Mouse (Mus musculus) retina, postnatal 1 day (tissue): ENCODE data around the gene Stap2.

Experiments
- DNase-seq: peaks from one replicate; pipeline ENCODE4 v3.0.0-alpha.2; 2012

The Stap2 gene

DNA sequence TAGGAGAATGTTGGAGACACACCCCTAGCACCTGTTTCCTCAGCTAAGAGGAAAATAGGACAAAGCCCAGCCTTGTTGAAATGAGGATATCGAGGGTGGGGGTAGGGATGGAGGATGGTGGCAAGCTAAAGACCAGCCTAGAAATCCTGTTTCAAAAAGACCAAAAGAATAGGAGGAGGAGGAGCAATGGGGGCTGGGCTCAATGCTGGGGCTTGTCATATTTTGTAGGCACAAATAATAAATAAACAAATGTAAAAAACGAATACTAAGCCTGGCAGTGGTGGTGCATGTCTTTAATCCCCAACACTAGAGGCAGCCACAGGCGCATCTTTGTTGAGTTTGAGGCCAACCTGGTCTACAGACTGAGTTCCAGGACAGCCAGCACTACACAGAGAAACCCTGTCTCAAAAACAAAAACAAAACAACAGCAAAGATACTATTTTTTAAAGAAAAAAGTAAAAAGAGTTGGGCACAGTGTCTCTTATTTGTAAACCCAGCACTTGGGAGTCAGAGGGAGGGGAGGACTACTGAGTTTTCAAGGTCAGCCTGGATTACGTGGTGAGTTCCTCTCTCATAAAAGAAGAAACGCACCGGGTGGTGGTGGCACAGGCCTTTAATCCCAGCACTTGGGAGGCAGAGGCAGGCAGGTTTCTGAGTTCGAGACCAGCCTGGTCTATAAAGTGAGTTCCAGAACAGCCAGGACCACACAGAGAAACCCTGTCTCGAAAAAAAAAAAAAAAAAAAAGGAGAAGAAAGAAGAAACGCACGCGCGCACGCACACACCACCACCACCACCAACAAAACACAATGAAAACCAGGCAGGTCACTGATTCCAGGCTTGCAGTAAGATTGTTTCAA is 47.4 kb downstream of the Stap2 start:
- DNase-seq, result no peak

DNA sequence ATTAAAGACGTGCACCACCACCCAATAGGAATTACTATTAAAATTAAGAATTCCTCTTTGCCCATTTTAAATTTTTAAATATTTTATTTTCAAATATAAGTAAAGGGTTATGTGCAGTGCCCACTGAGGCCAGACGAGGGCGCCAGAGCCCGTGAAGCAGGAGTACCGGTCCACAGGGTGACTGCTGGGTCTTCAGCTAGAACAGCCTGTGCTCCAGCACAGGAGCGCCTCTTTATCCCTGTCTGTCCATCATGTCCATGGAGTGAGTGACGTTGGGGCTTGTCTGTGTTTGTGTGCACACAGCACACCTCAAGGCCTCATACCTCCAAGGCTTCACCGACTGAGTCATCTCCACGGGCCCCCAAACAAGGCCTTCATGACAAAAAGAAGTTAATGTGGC is 48.2 kb downstream of the Stap2 start:
- DNase-seq, result peak; percentile 82

DNA sequence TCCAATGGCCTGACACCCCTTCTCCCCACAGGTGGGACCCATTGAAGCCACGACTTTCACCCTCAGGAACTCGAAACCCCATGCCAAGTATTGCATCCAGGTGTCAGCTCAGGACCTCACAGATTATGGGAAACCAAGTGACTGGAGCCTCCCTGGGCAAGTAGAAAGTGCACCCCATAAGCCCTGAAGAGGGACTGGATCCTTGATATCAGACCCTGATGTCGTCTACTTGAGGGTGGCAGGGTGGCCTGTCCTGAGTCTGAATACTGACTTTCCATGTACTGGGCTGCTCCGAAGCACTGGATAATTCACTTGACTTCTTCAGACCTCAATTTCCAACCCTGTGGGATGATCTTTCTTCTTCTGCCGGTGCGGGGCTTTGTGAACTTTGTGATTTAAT is 48.8 kb downstream of the Stap2 start:
- no peak for DNase-seq

DNA sequence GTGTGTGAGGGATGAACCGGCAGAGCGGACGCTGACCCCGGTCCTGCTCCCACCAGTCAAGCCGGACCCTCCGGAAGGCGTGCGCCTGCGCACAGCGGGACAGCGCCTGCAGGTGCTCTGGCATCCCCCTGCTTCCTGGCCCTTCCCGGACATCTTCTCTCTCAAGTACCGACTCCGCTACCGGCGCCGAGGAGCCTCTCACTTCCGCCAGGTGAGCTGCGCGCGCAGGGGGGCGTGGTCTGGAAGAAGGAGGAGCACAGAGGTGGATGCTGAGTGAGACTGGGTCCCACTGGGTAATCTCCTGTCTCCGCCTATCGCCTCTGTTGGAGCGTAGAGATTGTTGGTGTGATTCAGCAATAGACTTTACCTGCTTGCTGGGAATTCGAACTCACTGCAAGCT is 49.3 kb downstream of the Stap2 start:
- peak; percentile 80 for DNase-seq

DNA sequence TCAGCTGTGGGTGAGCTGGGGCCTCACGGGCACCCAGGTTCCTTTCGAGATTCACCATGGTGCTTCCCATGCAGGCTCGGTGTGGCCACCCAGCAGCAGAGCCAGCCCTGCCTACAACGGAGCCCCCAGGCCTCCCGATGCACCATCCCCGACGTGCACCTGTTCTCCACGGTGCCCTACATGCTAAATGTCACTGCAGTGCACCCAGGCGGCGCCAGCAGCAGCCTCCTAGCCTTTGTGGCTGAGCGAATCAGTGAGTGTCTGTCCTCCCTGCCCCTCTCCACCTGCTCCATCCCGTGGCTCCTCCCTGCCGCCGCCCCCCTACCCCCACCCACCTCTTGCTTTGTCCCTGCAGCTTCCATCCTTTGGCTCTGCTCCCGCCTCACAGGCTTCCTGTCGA is 51.2 kb downstream of the Stap2 start:
- no peak for DNase-seq

DNA sequence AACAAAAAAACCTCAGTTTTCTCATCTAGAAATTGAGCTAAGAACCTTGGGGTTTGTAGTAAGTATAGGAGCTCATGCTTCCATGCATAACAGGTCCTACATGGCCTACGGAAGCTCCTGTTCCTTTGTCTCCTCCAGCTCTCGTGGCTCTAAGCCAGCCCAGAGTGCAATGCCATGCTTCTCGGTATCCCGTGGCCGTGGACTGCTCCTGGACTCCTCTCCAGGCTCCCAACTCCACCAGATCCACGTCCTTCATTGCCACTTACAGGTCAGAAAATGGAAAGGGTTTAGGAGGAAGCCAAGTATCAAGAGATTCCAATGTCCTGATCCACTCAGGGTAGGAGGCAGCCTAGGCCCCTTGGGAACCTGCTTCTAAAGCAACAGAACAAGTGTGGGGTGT is 51.6 kb downstream of the Stap2 start:
- no peak for DNase-seq

DNA sequence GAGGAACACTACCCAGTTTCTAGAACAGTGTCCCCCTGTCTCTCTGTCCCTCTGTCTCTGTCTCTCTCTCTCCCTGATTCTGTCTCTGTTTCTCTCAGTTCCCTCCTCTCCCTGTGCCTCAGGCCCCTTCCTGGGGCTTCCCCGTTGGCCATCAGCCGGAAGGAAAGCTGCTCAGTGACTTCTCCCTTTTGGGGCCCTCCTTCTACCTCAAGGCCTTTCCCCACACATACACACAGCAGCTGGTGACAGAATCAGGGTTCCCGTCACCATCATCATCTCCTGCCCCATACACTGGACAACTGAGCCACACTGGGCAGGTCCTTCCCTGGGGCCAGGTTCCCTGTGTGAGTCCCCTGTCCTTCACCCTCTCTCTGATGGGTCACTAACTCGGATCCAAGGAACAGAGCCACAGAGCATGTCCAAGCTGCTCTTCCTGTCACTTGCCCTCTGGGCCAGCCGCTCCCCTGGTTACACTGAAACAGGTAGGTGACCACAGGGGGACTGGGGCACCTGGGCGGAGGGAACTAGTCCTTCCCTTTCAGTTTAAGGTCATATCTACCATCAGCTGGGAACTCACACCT is 52.8 kb downstream of the Stap2 start, which contains the start of gene Ebi3:
TSS of gene Ebi3 (plus strand) at position 194 of the 581 bp plus-strand sequence.
- DNase-seq, result no peak

DNA sequence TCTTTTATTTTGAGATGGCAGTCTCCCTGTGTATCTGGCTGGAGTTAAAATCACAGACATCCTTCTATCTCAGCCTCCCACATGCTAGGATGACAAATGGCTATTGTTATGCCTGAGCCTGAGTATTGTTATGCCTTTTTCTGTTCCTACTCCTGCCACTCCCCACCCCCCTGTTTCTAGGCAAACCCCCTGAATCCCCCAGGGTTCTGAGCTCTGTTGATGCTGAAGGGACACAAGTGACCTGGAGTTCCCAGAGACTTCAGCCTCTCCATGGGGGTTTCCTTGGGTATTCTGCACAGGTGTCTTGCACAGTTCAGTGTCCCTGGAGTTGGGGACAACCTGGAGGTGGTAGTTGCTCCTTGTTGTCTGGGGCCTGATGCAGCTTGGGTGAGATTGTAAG is 53.3 kb downstream of the Stap2 start:
- no peak for DNase-seq

DNA sequence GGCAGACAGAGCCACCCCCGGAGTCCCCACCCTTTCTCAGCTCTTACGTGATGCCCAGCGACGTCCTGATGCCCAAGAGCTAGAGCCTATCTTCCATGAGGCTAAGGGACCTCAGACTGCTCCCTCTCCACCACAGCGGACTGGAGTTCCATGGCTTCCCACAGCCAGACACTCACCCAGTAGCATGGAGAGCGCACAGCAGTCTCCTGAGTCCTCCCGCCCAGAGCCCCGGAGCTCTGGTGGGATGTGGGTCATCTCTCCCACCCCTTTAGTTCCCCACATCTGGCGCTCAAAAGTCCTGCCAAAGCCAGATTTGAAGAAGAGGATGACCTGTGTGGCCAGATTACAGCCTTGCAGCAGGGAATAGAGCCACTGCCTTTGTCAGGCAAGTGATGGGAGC is 54.8 kb downstream of the Stap2 start:
- no peak for DNase-seq

DNA sequence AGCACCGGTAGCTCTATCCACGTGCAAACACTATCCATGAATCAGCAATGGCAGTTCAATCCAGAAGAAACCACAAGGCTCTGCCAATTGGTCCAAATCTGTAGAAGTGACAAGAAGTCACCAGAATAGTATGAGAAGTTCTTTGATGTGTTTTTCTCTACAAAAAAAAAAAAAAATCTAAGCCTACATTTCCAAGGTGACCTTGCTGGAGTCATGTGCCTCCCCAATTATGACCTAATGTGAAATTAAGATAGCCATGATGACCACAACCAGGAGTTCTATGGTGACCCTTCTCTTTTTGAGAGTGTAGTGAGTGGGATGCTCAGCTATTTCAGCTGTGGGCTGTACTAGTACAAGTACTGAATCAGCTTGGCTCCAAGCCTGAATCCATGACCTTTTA is 56.0 kb downstream of the Stap2 start, which contains the start of gene Zfp119b:
TSS of gene Zfp119b (minus strand) at position 101 of the 400 bp plus-strand sequence.
- DNase-seq, result no peak

DNA sequence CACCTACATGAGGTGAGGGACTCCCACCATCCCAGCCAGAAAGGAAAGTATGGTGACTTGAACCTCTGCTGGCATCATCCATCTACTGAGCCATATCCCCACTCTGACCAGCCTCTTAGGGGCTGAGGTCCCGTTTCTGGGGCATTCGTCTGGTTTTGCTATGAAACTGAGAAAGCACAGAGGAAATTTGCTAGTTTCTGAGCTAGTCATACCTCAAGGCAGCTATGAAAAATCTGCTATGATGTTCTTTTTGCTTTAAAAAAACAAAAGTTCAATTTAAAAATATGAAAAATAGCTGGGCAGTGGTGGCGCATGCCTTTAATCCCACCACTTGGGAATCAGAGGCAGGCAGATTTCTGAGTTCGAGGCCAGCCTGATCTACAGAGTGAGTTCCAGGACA is 56.7 kb downstream of the Stap2 start:
- no peak for DNase-seq
